Mouse (Mus musculus): Measurements from ENCODE around the gene Leap2. TPM values are rescaled to one million over a fixed set of nuclear protein-coding genes. Genes with fewer than 3 reads are reported as not detected.

Leap2 gene
- not detected in 2 replicates for polyA plus RNA-seq (2012; ENCODE audit: insufficient read depth, insufficient read length, low replicate concordance, missing spikeins)

DNA sequence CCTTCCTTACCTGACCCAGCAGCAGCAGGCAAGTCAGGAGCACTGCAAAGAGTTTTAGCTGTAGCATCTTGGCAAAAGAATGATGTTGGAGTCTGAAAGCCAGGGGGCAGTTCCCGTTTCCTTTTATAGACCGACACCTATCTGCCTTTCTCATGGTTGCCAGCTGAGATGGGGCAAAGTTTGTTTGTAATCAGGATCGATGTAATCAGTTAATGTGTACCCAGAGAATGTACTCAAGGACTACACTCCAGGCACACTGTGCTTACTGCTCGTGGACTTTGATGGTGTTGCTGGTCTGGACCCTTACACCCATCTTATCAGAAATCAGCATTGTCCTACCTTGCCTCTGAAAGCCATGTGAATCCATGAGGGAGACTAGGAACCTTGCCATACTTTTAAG, at the start of gene Leap2:
TSS of gene Leap2 (minus strand) at position 135 of the 400 bp plus-strand sequence.
- Histone ChIP-seq H3K4me3 (ENCODE audit: insufficient read depth, low read depth, low read length) (no peak within 1 kb of the TSS), H3K27ac (ENCODE audit: insufficient read depth, low read depth, low read length) (no peak within 1 kb of the TSS), H3K4me1 (ENCODE audit: control insufficient read depth, insufficient read depth, low read length) (0 out of 2 replicates have a peak, but pooled peaks cover 4% of the 10 kb centered on the region)
- WGBS = 84% methylated on average over 4 of the region's 4 CpGs
- TF ChIP-seq POLR2A (IDR thresholded peaks at IDR 0.05; ENCODE audit: insufficient read depth, low read depth, low read length) (no peak), CTCF (IDR thresholded peaks at IDR 0.05; ENCODE audit: insufficient read depth, low read depth, low read length) (no peak)

GRCm38 (mm10) chr11:53472709-53473108, 49.7 kb upstream of the Leap2 start:
- WGBS = 87% methylated on average over 3 of the region's 3 CpGs
- H3K4me3 ChIP-seq (ENCODE audit: insufficient read depth, low read depth, low read length) = no peak overlapping the region
- no peak overlapping the region for H3K27ac ChIP-seq (ENCODE audit: insufficient read depth, low read depth, low read length)
- TF ChIP-seq POLR2A (IDR thresholded peaks at IDR 0.05; ENCODE audit: insufficient read depth, low read depth, low read length) (no peak), CTCF (IDR thresholded peaks at IDR 0.05; ENCODE audit: insufficient read depth, low read depth, low read length) (no peak)
- peaks cover 17% of the 10 kb centered on the region for H3K4me1 ChIP-seq (ENCODE audit: control insufficient read depth, insufficient read depth, low read length)

DNA sequence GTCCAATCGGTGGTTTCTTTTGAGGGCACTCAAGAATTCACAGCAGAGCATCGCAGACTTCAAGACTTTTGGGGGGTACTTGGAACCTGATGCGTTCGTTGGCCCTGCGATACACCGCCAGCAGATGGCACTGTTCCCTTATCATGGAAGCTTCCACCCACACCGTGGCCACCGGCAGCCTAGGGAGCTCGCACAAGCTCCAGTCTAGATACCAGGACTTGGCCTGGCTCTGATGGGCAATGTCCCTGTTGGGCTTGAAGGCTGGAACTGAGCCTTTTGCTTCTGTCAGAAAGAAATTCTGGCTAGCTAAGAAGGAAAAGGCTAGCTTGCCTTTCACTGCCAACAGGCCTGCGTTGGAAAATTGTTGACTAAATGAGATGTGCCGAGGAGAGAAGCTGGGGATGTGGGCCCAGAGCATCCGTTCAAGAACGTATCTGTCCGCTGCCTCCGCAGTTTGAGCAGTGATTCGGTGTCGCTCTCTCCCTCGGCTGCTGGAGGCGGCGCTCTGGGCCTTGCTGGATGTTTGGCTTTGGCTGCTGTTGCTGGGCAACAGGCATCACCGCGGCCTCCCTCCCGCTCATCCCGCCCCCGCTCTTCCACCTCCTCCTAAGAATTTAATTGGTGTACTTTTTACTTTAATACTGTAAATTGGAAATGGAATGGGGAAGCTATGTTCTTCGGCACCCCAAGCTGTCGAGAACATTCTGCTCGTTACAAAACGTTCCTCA, 47.2 kb upstream of the Leap2 start, which contains the start of gene Gm9837:
TSS of gene Gm9837 (minus strand) at position 512 of the 728 bp plus-strand sequence.
- peak within 1 kb of the TSS; percentile 87 for H3K27ac ChIP-seq (ENCODE audit: insufficient read depth, low read depth, low read length)
- TF ChIP-seq POLR2A (IDR thresholded peaks at IDR 0.05; ENCODE audit: insufficient read depth, low read depth, low read length) (0 out of 2 replicates have a peak, but pooled peaks have one; percentile 52), CTCF (IDR thresholded peaks at IDR 0.05; ENCODE audit: insufficient read depth, low read depth, low read length) (peak; percentile 92)
- H3K4me3 ChIP-seq (ENCODE audit: insufficient read depth, low read depth, low read length) = peak within 1 kb of the TSS; percentile 14
- 2% methylated on average over 29 of the region's 29 CpGs for WGBS
- H3K4me1 ChIP-seq (ENCODE audit: control insufficient read depth, insufficient read depth, low read length) = peaks cover 27% of the 10 kb centered on the region

DNA sequence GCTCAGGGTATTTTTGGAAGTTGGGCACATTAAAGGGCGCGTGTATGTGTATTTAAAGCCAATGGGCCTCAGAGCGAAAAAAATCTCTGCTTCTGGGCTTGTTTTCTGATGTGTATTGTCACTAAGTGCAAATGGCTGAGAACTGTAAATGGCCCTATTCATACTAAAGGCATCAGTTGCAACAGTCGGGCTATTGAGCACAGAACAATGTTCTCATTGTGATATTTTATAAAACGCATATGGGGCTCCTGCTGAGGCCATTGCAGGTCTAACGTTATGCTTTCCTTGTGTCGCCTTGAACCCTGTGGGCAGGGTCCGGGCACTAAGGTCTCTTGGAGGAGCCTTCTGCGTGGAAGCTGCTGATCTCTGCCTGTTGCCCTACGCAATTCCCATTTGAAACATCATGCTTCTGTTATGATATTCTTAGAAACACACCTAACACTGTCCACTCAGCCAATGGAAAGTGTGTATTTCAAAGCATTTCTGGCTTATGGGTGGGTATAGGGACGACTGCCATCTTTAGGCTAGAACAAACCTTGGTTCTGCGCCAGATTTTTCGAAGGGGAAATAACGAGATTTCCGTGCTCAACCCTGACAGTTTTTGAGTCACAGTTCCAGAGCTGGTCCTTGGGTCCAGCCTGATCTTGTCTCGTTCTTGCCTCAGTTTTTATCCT, 46.5 kb upstream of the Leap2 start:
- Histone ChIP-seq H3K4me1 (ENCODE audit: control insufficient read depth, insufficient read depth, low read length) (peaks cover 26% of the 10 kb centered on the region), H3K27ac (ENCODE audit: insufficient read depth, low read depth, low read length) (peak overlapping the region; percentile 87), H3K4me3 (ENCODE audit: insufficient read depth, low read depth, low read length) (no peak overlapping the region)
- 11% methylated on average over 16 of the region's 16 CpGs for WGBS
- no peak for TF ChIP-seq POLR2A (IDR thresholded peaks at IDR 0.05; ENCODE audit: insufficient read depth, low read depth, low read length)
- no peak for TF ChIP-seq CTCF (IDR thresholded peaks at IDR 0.05; ENCODE audit: insufficient read depth, low read depth, low read length)

DNA sequence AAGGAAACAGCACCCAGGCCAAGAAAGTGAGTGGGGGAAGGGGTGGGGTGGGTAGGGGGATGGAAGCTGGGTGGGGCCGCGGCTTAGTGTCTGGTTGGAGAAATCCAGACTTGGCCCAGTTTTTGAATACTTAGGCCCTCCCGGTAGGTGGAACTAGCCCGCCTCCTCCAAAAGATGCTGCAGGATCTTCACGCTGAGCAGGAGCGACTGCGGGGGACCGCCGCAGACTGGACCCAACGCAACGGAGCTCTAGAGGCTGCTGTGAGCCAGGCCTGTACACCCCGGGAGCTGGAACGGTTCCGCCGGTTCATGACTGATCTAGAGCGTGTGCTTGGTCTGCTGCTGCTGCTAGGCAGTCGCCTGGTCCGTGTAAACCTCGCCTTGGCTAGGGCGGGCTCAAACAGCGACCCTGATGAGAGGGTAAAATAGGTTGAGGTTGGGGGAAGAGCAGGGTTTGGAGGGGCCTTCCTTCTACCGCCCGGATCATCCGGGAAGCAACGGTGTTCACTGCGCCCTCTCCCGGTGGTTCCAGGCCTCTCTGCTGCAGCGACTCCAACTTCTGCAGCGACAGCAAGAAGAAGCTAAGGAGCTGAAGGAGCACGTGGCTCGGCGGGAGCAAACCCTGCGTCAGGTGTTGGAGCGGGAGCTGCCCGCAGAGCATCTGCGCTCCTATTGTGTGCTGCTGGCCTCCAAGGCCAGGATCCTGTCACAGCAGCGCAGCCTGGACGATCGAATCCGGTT, 43.4 kb upstream of the Leap2 start:
- TF ChIP-seq CTCF (IDR thresholded peaks at IDR 0.05; ENCODE audit: insufficient read depth, low read depth, low read length) (peak; percentile 86), POLR2A (IDR thresholded peaks at IDR 0.05; ENCODE audit: insufficient read depth, low read depth, low read length) (no peak)
- Histone ChIP-seq H3K4me1 (ENCODE audit: control insufficient read depth, insufficient read depth, low read length) (peaks cover 37% of the 10 kb centered on the region), H3K4me3 (ENCODE audit: insufficient read depth, low read depth, low read length) (peak overlapping the region; percentile 47), H3K27ac (ENCODE audit: insufficient read depth, low read depth, low read length) (no peak overlapping the region)
- 8% methylated on average over 40 of the region's 40 CpGs for WGBS

DNA sequence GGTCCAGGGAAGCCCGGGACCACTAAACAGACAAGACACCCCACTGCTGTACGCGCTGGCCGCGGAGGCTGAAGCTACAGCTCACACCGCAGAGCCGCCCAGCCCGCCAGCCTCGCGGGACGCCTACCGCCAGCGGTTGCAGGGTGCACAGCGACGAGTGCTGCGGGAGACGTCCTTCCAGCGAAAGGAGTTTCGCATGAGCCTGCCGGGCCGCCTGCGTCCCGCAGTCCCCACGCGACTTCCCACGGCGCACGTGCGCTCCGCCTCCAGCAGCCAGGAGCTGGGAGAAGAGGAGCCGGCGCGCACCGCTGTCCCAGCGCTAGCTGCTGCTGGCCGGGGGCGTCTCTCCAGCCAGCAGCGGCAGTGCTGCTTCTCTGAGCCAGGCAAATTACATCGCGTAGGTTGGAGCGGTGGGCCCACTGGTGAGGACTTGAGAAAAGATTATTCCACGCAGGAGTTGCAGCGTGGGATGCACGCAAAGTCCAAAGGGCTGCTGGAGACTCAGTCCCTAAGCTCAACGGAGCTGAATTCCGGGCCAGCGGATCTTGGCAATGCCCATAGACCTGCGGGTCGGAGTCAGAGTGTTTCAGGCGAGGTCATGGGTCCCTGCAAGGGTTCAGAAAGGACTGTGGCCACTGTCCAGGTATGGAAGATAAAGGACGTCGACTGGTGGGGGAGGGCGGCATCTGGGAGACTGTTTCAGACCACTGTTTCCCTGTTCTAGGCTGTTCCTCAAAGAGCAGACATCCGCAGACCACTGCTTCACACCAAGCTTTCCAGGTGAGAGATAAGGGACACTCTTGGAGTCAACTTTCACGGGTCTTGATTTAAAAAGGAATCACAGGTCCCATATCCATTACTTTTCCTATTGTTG, 40.8 kb upstream of the Leap2 start:
- Histone ChIP-seq H3K27ac (ENCODE audit: insufficient read depth, low read depth, low read length) (no peak overlapping the region), H3K4me1 (ENCODE audit: control insufficient read depth, insufficient read depth, low read length) (peaks cover 23% of the 10 kb centered on the region), H3K4me3 (ENCODE audit: insufficient read depth, low read depth, low read length) (peak overlapping the region; percentile 47)
- no peak for TF ChIP-seq POLR2A (IDR thresholded peaks at IDR 0.05; ENCODE audit: insufficient read depth, low read depth, low read length)
- TF ChIP-seq CTCF (IDR thresholded peaks at IDR 0.05; ENCODE audit: insufficient read depth, low read depth, low read length) = no peak
- 10% methylated on average over 55 of the region's 55 CpGs for WGBS

GRCm38 (mm10) chr11:53461727-53462126, 38.8 kb upstream of the Leap2 start:
- peaks cover 28% of the 10 kb centered on the region for H3K4me1 ChIP-seq (ENCODE audit: control insufficient read depth, insufficient read depth, low read length)
- H3K27ac ChIP-seq (ENCODE audit: insufficient read depth, low read depth, low read length) = no peak overlapping the region
- H3K4me3 ChIP-seq (ENCODE audit: insufficient read depth, low read depth, low read length) = no peak overlapping the region
- WGBS = 54% methylated on average over 5 of the region's 5 CpGs
- TF ChIP-seq CTCF (IDR thresholded peaks at IDR 0.05; ENCODE audit: insufficient read depth, low read depth, low read length) (no peak), POLR2A (IDR thresholded peaks at IDR 0.05; ENCODE audit: insufficient read depth, low read depth, low read length) (no peak)

- no peak overlapping the region for H3K27ac ChIP-seq (ENCODE audit: insufficient read depth, low read depth, low read length)
- H3K4me3 ChIP-seq (ENCODE audit: insufficient read depth, low read depth, low read length) = no peak overlapping the region
- H3K4me1 ChIP-seq (ENCODE audit: control insufficient read depth, insufficient read depth, low read length) = peaks cover 17% of the 10 kb centered on the region
- no peak for TF ChIP-seq CTCF (IDR thresholded peaks at IDR 0.05; ENCODE audit: insufficient read depth, low read depth, low read length)
- TF ChIP-seq POLR2A (IDR thresholded peaks at IDR 0.05; ENCODE audit: insufficient read depth, low read depth, low read length) = no peak
- 88% methylated on average over 3 of the region's 3 CpGs for WGBS
These were observed 37.2 kb upstream of the Leap2 start for GRCm38 (mm10) chr11:53460192-53460591.
